Mouse (Mus musculus) urinary bladder, postnatal 25 days (tissue): Measurements from ENCODE around the gene Adam10.

ENCODE experiments used
- DNase-seq: peaks from one replicate; pipeline ENCODE4 v3.0.0; 2022; ENCODE audit warnings: low spot score

The Adam10 gene

DNA sequence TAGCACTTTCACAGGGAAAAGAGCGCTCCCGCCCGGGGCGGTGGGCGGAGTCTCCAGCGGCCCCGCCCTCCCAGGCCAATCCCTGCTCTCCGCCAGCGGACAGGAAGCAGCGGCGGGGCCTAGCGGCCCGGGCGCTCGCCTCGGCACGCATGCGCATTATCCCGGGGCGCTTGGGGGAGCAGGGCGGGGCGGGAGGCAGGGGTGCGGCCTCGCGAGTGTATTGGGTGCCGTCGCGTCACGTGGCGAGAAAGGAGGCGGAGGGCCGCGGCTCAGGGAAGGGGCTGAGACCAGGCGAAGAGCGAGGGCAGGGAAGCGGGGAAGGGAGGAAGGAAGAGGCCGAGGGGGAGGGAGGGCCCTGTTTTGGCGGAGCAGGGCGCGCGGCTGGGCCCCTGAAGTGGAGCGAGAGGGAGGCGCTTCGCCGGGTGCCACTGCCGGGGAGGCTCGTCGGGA, at the start of gene Adam10:
Adam10 (plus strand) TSS at position 316 of the 450 bp plus-strand sequence.
- DNase-seq, result peak; percentile 98

- DNase-seq, result no peak
Measured at GRCm38 (mm10) chr9:70629711-70630110, 49.1 kb upstream of the Adam10 start.

GRCm38 (mm10) chr9:70631665-70632064, 47.1 kb upstream of the Adam10 start:
- DNase-seq, result no peak

- DNase-seq, result no peak
Measured at GRCm38 (mm10) chr9:70636748-70637147, 42.0 kb upstream of the Adam10 start.

GRCm38 (mm10) chr9:70650260-70650659, 28.5 kb upstream of the Adam10 start:
- DNase-seq, result no peak

DNA sequence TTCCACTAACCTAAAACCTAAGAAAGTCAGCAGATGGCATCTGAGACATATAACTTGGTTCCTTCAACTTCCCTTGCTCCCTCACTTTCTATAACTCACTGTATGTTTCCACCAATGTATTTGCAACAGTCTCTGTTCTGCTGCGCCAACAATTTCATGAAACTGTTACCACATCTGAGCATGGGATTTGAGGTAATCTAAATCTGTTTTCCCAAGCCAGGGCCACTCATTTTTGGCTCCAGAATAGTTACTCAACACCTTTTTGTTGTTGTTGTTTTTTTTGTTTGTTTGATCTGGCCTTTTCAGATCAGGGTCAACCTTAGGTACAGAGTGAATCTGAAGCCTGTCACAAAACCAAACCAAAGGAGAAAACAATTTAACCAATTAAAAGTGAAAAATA, 27.8 kb upstream of the Adam10 start:
- no peak for DNase-seq

DNA sequence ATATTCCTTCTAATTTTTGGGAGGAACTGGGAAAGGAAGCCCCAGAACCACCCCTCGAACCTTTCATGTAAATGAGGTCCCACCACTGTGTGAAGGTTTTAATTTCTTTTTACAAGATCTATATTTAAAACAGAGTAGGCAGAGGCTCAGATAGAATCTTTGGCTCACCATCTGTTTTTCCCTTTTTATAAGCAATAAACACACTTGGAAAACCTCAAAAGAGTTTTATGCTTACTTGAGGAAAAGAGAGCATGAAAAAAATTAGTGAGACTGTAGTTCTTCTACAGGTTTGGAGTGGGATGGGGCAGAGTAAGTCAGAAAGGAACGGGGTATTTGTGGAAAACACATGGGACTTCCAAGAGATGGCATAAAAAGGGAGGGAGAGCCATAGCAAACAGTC, 26.6 kb upstream of the Adam10 start:
- no peak for DNase-seq

- DNase-seq, result no peak
Measured at GRCm38 (mm10) chr9:70653875-70654274, 24.9 kb upstream of the Adam10 start.

DNA sequence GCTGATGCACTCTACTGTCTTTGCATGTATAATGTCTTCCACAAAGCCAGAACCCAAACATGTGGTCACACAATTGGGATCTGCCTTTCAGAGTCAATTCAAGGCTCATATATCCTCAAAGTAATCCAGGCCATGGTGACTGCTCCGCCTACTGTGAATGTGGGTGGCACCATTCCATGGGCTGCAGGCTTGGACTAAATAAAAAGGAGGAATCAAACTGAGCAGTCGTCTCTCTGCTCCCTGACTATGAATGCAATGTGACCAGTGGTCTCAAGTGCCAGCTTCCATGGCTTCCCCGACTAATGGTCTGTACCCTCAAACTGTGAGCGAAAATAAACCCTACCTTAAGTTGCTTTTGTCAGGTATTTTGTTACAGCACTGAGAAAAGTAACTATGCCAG, 24.3 kb upstream of the Adam10 start:
- no peak for DNase-seq

DNA sequence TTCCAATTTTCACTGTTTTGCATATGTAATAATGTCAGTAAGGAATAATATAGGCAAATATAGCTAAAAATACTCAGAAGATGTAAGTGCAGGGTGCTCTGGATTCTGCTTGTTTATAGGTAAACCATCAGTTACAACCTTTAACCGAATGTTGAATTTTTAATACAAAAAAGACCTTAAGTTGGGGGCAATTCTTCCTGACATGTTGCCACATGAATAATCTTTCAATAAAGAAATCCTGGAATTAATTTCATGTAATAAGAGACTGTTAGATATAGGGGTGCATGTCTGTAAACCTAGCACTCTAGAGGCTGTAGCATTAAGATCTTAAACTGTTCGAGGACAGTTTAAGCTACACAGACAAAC, 23.1 kb upstream of the Adam10 start:
- DNase-seq, result no peak

- peak; percentile 32 for DNase-seq
Measured at GRCm38 (mm10) chr9:70656130-70657007, 22.4 kb upstream of the Adam10 start, which contains the start of gene Gm10642. Gene Gm10642, plus strand, starts transcription at chr9:70656251.

DNA sequence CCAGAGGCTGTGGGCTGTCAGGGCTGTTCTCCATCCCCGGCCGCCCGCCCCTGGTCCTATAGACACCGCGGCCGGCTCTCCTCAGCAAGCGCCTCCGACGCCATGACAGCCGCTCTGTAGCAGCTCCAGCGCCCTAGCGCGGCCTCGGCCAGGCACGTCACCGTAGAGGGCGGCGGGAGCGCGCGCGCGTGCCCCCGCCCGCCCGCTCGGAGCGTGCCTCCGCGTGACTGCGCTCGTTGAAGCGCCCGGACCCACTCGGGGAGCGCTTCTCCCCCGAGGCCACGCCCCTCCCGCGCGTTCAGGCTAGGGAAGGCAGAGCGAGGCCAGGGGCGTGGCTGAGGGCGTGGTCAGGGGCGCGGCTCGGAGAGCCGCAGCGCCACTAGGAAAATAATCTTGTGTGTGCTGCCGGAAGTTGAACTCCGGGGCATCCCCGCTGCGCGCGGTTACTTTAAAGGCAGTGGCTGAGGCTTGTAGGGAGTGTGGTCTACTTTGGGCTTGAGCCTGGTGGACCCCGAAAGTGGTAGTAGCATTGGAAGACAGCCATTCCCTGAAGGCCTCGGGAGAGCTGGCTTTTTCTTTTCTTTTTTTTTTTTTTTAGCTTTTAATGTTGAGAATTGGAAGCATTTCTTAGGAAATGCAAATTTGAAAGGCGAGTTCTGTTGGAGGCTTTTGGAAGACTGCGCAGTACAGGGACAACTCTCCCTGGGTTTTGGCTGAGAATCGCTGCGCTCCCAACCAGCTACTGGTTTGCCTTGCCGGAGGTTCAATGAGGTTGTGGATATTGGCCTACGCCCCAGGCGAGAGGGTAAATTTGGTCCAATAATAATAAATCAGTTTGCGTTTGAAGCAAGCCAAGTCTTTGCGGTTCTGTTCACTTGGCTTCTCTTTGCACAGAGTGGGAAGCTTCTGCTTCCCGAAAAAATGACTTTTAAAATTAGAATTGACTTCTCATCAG, 21.5 kb upstream of the Adam10 start, which contains the start of gene Mindy2:
Mindy2 (minus strand) TSS at position 162 of the 955 bp plus-strand sequence.
- DNase-seq, result peak; percentile 98

GRCm38 (mm10) chr9:70658266-70658665, 20.5 kb upstream of the Adam10 start:
- DNase-seq, result no peak

DNA sequence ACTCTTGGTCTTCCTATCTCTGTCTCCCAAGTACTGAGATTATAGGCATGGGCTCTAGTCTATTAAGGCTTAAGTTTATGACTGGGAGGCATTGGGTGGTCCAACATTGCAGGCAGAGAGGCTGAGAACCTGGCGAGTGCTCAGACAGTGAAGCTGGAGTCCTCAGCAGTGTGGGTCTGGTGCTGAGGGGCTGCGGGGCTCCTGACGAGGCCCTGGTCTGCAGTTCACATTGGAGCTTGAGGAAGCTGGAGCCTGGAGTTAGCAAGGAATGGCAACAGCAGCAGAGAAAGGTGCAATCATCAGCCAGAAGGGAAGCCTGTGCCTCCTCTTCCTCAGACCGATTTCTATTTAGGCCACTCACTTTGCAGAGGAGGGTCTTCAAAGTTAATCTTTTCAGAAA, 13.9 kb upstream of the Adam10 start:
- no peak for DNase-seq

- DNase-seq, result no peak
Measured at GRCm38 (mm10) chr9:70665372-70666145, 13.2 kb upstream of the Adam10 start.

DNA sequence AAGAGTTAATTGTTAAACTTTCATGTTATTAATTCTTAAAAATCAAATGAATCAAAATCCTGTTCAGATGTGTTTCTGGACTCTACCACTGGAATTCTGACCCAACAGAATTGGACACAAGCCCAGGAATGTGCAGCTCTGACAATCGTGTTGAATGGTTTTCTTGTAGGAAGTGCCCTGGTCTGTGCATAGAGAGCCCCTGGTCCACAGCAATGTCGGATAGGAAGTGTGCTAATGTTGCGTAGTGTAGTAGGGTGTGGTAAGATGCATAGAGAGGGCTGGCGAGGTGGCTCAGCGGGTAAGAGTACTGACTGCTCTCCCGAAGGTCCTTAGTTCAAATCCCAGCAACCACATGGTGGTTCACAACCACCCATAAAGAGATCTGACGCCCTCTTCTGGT, 12.0 kb upstream of the Adam10 start:
- DNase-seq, result no peak

GRCm38 (mm10) chr9:70668048-70668447, 10.7 kb upstream of the Adam10 start:
- no peak for DNase-seq

DNA sequence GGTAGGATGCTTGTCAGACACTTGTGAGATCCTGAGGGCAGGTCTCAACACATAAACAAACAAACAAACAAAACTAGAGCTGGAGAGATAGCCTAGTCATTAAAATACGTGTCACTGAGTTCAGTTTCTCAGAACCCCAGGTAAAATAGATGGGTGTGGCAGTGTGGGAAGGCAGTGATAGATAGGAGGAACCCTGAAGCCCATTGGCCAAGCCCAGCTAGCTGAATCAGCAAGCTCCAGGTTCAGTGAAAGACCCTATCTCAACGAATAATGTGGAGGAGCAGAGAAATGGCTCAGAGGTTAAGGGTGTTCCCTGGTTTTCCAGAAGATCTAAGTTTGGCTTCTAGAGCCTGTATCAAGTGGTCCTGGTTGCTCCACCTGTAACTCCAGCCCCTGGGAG, 9.6 kb upstream of the Adam10 start:
- DNase-seq, result no peak

DNA sequence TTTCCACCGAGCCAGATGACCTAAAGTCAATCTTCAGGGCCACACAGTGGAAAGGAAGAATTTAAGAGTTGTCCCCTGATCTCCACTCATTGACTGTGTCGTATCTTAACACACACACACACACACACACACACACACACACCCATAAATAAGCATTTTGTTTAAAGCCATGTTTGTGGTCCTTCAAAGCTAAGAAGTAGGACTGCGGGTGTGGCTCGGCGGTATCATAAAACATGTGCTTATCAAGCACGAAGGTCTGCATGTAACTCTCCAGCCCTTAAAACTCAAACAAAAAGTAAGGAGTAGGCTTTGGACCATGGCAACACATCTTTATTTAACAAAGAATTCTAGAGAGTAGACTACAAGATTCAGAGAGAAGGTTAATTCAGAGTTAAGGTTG, 8.4 kb upstream of the Adam10 start:
- DNase-seq, result no peak

DNA sequence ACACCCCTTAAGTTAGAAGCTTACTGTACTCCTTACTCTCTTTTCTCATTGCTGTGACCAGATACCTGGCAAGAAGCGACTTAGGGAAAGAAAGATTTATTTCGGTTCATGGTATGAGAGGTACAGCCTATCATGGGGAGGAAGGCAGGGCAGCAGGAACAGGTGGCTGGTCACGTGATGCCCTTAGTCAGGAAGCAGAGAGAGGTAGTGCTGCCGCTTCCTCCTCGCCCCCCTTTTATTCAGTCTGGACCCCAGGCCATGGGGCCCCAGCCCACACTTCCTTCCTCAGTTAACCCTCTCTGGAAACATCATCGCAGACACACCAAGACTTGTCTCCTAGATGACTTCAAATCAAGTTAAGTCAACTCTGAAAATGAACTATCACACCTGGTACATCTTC, 7.5 kb upstream of the Adam10 start:
- DNase-seq, result no peak

DNA sequence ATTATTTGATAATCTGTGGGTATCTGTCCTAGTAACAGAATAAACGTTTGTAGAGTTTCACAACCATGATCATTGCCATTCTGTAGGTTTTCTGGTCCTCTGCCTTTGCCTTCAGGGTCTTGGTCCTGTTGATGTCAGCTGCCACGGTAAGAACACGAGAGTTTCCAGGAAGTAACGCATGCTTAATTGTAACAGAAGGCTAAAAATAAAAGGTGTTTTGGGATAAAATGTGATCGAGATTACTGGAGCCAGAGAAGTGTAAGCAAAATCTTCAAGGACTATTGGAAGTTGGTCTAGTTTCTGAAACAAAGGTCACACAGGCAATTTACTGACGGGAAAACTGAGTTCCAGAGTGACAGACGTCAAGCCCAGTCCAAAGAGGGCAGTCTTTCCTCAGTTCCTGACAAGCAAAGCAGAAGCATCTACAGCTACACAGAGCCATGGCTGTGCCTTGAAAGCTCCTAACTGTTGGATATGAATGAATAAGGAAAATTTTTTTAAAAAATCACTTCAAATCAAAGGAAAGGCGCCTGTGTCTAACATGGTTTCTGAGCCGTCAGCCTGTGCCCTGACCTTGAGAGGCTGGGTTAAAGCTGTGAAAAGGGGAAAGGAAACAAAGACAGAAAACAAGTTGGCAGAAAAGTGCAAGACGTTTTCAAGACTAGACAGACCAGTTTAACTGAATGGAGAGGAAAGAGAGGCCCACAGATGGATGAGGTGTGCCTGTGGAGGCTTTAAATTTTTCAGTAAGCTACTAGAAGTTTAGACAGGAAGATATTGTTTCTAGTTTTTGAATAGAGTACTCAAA, 6.8 kb upstream of the Adam10 start:
- DNase-seq, result no peak
